Mouse (Mus musculus) myocyte (in vitro differentiated cells): ENCODE measurements at regions not wholly inside any gene's neighbourhood (a gene's known extent, or its start where the extent isn't known, plus 50 kb on each side); places are given as distances from the start of the nearest gene placed in this dataset.

Experiments
- H3K27me3 ChIP-seq: one replicate; pipeline ENCODE4 v1.6.1; 2011; ENCODE audit not compliant: control insufficient read depth, insufficient read depth, insufficient read length
- H3K36me3 ChIP-seq: one replicate; pipeline ENCODE4 v1.6.1; 2011; ENCODE audit not compliant: control insufficient read depth, insufficient read depth
- H3K4me2 ChIP-seq: one replicate; pipeline ENCODE4 v1.6.1; 2011; ENCODE audit warnings: low read depth, control low read depth
- H3K4me3 ChIP-seq: one replicate; pipeline ENCODE4 v1.5.1; 2011; ENCODE audit warnings: mild to moderate bottlenecking, control low read depth, moderate library complexity
- H3K79me2 ChIP-seq: one replicate; pipeline ENCODE4 v1.6.1; 2011; ENCODE audit not compliant: control insufficient read depth, insufficient read depth
- H3ac ChIP-seq: one replicate; pipeline ENCODE4 v1.6.1; 2011; ENCODE audit not compliant: control insufficient read depth, insufficient read length
- CEBPB ChIP-seq: IDR thresholded peaks from 2 replicates; pipeline ENCODE4 v1.6.1; 2011; ENCODE audit warnings: mild to moderate bottlenecking, moderate library complexity; ENCODE audit not compliant: poor library complexity, insufficient read depth, severe bottlenecking
- E2F4 ChIP-seq: IDR thresholded peaks from one replicate; pipeline ENCODE4 v1.6.1; 2011; ENCODE audit warnings: mild to moderate bottlenecking, control low read depth, moderate library complexity; ENCODE audit not compliant: insufficient read depth
- MAX ChIP-seq: IDR thresholded peaks from one replicate; pipeline ENCODE4 v1.6.1; 2011; ENCODE audit warnings: low read depth, mild to moderate bottlenecking, control low read depth
- MYOD1 ChIP-seq, 3 experiments: IDR thresholded peaks; one replicate each; pipeline ENCODE4 v1.6.1; 2011; ENCODE audit warnings: control low read depth in 2 of 3, low read depth in 2 of 3, mild to moderate bottlenecking in 2 of 3, moderate library complexity in 1 of 3; ENCODE audit not compliant: insufficient read length in 2 of 3, control insufficient read depth in 1 of 3
- MYOG ChIP-seq, 3 experiments: IDR thresholded peaks; one replicate each; pipeline ENCODE4 v1.6.1; 2011; ENCODE audit warnings: control low read depth in 2 of 3, low read depth in 2 of 3, mild to moderate bottlenecking in 2 of 3; ENCODE audit not compliant: insufficient read length in 2 of 3, control insufficient read depth in 1 of 3, insufficient read depth in 1 of 3
- POLR2A ChIP-seq: IDR thresholded peaks from one replicate; pipeline ENCODE4 v1.6.1; 2011; ENCODE audit warnings: low read depth, mild to moderate bottlenecking, control low read depth, moderate library complexity; ENCODE audit not compliant: insufficient read length
- POLR2AphosphoS2 ChIP-seq: IDR thresholded peaks from one replicate; pipeline ENCODE4 v1.6.1; 2011; ENCODE audit warnings: low read depth, control low read depth; ENCODE audit not compliant: insufficient read length
- REST ChIP-seq: IDR thresholded peaks from one replicate; pipeline ENCODE4 v1.6.1; 2011; ENCODE audit warnings: mild to moderate bottlenecking, control low read depth, moderate library complexity; ENCODE audit not compliant: insufficient read depth, insufficient read length
- SRF ChIP-seq: IDR thresholded peaks from one replicate; pipeline ENCODE4 v1.6.1; 2011; ENCODE audit warnings: low read depth; ENCODE audit not compliant: control insufficient read depth, insufficient read length
- TCF12 ChIP-seq: IDR thresholded peaks from one replicate; pipeline ENCODE4 v1.6.1; 2011; ENCODE audit warnings: mild to moderate bottlenecking, control low read depth; ENCODE audit not compliant: poor library complexity, insufficient read depth, severe bottlenecking
- TCF3 ChIP-seq: IDR thresholded peaks from one replicate; pipeline ENCODE4 v1.6.1; 2011; ENCODE audit warnings: low read depth, control low read depth; ENCODE audit not compliant: insufficient read length
- USF1 ChIP-seq: IDR thresholded peaks from one replicate; pipeline ENCODE4 v1.6.1; 2011; ENCODE audit warnings: low read depth, mild to moderate bottlenecking, control low read depth, moderate library complexity

DNA sequence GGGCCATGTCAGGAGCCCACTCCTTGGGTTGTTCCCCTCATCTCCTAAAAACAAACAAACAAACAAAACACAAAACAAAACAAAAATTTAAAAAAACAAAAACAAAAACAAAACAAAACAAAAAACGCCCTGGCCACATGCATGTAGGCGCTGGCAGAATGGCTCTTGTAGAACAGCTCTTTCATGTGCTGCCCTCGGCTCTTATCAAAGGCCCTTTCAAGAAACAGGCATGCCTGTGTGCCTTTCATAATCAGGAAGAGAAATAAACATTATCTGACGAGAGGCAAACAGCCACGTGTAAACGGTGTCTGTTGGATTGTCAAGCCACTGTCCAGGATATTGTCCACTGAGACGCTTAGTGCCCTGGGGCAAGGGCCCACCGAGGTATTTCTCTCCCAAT, 65.2 kb downstream of the Pja1 start:
- Histone ChIP-seq H3K4me3 (no peak overlapping the region), H3K79me2 (no peaks in the 10 kb centered on the region), H3K36me3 (no peaks in the 10 kb centered on the region), H3K4me2 (no peak overlapping the region), H3K27me3 (no peaks in the 10 kb centered on the region), H3ac (no peak overlapping the region)
- TF ChIP-seq TCF12 (no peak), POLR2AphosphoS2 (no peak), TCF3 (no peak), E2F4 (no peak), MYOD1 (IDR thresholded peaks at IDR 0.05; ENCODE audit: control insufficient read depth in 1 of 3, insufficient read length in 2 of 3, low read depth in 2 of 3) (no peak), POLR2A (no peak)

- H3K27me3 ChIP-seq = no peaks in the 10 kb centered on the region
- no peak for TF ChIP-seq SRF
- no peak for TF ChIP-seq E2F4
- TF ChIP-seq USF1 = no peak
- TF ChIP-seq TCF3 = no peak
- TF ChIP-seq MYOD1 (IDR thresholded peaks at IDR 0.05; ENCODE audit: control insufficient read depth in 1 of 3, insufficient read length in 2 of 3, low read depth in 2 of 3) = no peak
- TF ChIP-seq POLR2A = no peak
- TF ChIP-seq TCF12 = no peak
- no peak for TF ChIP-seq POLR2AphosphoS2
- TF ChIP-seq CEBPB = no peak
- TF ChIP-seq REST = no peak
- no peak for TF ChIP-seq MYOG (IDR thresholded peaks at IDR 0.05; ENCODE audit: control insufficient read depth in 1 of 3, insufficient read depth in 1 of 3, insufficient read length in 2 of 3, low read depth in 2 of 3)
- no peak for TF ChIP-seq MAX
- H3K4me3 ChIP-seq = no peak overlapping the region
- no peaks in the 10 kb centered on the region for H3K36me3 ChIP-seq
- H3ac ChIP-seq = no peak overlapping the region
- H3K79me2 ChIP-seq = no peaks in the 10 kb centered on the region
- H3K4me2 ChIP-seq = no peak overlapping the region
Observed at GRCm38 (mm10) chrX:99403521-99404149, 67.4 kb downstream of the Pja1 start.

- H3K27me3 ChIP-seq = no peaks in the 10 kb centered on the region
Observed at GRCm38 (mm10) chrX:99402841-99403520, 68.1 kb downstream of the Pja1 start.

DNA sequence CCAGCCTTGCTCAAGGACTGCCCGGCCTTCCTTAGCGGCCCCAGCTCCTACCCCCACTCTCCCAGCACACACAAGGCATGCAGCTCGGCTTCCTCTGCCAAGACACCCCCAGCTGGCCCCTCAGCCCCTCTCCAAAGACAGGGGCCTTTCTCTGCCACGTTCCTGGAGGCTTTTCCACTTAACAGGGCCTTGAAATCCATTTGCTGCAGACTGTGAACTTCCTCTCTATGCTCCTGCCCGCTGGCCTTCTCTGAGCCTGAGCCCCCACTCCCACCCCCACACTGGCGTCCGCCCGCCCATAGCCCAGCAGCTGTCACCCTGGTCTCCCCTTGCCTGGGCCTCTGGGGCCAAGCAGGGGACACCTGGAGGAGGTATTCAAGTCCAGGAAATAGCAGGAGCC, 73.7 kb downstream of the Pja1 start:
- TF ChIP-seq REST (no peak), POLR2AphosphoS2 (no peak), SRF (no peak), MAX (no peak), TCF12 (no peak), USF1 (no peak), MYOG (IDR thresholded peaks at IDR 0.05; ENCODE audit: control insufficient read depth in 1 of 3, insufficient read depth in 1 of 3, insufficient read length in 2 of 3, low read depth in 2 of 3) (no peak), POLR2A (no peak), MYOD1 (IDR thresholded peaks at IDR 0.05; ENCODE audit: control insufficient read depth in 1 of 3, insufficient read length in 2 of 3, low read depth in 2 of 3) (no peak), CEBPB (no peak), E2F4 (no peak), TCF3 (no peak)
- Histone ChIP-seq H3K4me2 (no peak overlapping the region), H3K27me3 (no peaks in the 10 kb centered on the region), H3ac (no peak overlapping the region), H3K36me3 (no peaks in the 10 kb centered on the region), H3K79me2 (no peaks in the 10 kb centered on the region), H3K4me3 (no peak overlapping the region)

More at GRCm38 (mm10) chrX:99402841-99403520, 68.1 kb downstream of the Pja1 start:
- TF ChIP-seq MAX (no peak), MYOG (IDR thresholded peaks at IDR 0.05; ENCODE audit: control insufficient read depth in 1 of 3, insufficient read depth in 1 of 3, insufficient read length in 2 of 3, low read depth in 2 of 3) (no peak), REST (no peak), USF1 (no peak), SRF (no peak), E2F4 (no peak), TCF3 (no peak), POLR2AphosphoS2 (no peak), TCF12 (no peak), POLR2A (no peak)
- H3K4me2 ChIP-seq = no peak overlapping the region
- no peaks in the 10 kb centered on the region for H3K79me2 ChIP-seq
- H3K4me3 ChIP-seq = no peak overlapping the region
- H3K36me3 ChIP-seq = no peaks in the 10 kb centered on the region
- no peak overlapping the region for H3ac ChIP-seq

GRCm38 (mm10) chrX:99396180-99396579, 74.9 kb downstream of the Pja1 start:
- TF ChIP-seq SRF (no peak), TCF12 (peak; percentile 13), E2F4 (no peak), POLR2A (no peak), MAX (no peak), MYOG (IDR thresholded peaks at IDR 0.05; ENCODE audit: control insufficient read depth in 1 of 3, insufficient read depth in 1 of 3, insufficient read length in 2 of 3, low read depth in 2 of 3) (peak in 2 of 3 experiments; percentile 87 to 93), POLR2AphosphoS2 (no peak), CEBPB (no peak), MYOD1 (IDR thresholded peaks at IDR 0.05; ENCODE audit: control insufficient read depth in 1 of 3, insufficient read length in 2 of 3, low read depth in 2 of 3) (peak in 2 of 3 experiments; percentile 81 to 82), REST (no peak), TCF3 (peak; percentile 60), USF1 (no peak)
- H3K27me3 ChIP-seq = no peaks in the 10 kb centered on the region
- no peak overlapping the region for H3ac ChIP-seq
- H3K36me3 ChIP-seq = no peaks in the 10 kb centered on the region
- no peak overlapping the region for H3K4me3 ChIP-seq
- H3K4me2 ChIP-seq = peak overlapping the region; percentile 12
- H3K79me2 ChIP-seq = no peaks in the 10 kb centered on the region
